Mouse (Mus musculus) layer of hippocampus, postnatal 14 days (tissue): ENCODE measurements at regions not wholly inside any gene's neighbourhood (a gene's known extent, or its start where the extent isn't known, plus 50 kb on each side); places are given as distances from the start of the nearest gene placed in this dataset.
"Not testable (repeated sequence)": the region's sequence is repeated elsewhere in the genome, so short reads cannot be mapped to it uniquely, and the experiment has no call there.

Experiments
- DNase-seq, 2 experiments: peaks; one replicate each; pipeline ENCODE4 v3.0.0; 2021 to 2022; ENCODE audit warnings: low spot score in 2 of 2, mixed read lengths in 1 of 2

GRCm38 (mm10) chr7:111846417-111846816, 66.6 kb upstream of the Galnt18 start:
- no peak for DNase-seq

GRCm38 (mm10) chr7:111843715-111844114, 63.9 kb upstream of the Galnt18 start:
- no peak for DNase-seq

- no peak for DNase-seq
Measured at GRCm38 (mm10) chr7:111840826-111841225, 61.0 kb upstream of the Galnt18 start.

GRCm38 (mm10) chr7:111838162-111838561, 58.4 kb upstream of the Galnt18 start:
- DNase-seq: no peak

GRCm38 (mm10) chr7:111834356-111834755, 54.6 kb upstream of the Galnt18 start:
- not testable (repeated sequence) for DNase-seq

- DNase-seq: no peak
Measured at GRCm38 (mm10) chr7:111829931-111830330, 50.2 kb upstream of the Galnt18 start.
